Mouse (Mus musculus): ENCODE measurements around the gene Gm8297.
"Not testable (repeated sequence)": the region's sequence is repeated elsewhere in the genome, so short reads cannot be mapped to it uniquely, and the experiment has no call there.

DNA sequence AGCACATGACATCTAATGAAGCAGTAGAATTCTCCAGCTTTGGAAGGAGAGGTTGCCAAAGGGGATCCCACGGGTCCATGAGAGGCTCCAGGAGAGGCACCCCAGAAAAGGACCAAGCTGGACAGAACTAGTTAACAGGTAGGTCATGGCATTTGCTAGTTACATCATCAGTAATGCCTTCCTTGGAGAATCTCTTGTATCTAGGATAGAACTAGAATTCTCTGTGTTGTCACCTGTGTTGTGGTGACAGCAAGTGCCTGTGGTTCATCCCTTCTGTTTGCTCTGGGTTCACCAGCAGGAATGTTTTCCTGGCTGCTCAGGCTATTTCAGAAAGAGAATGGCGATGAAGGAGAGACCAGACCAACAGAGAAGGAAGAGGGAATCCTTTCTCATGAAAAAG, 31.9 kb downstream of the Gm8297 start, which contains the start of gene Gm3298:
- not testable (repeated sequence) for TF ChIP-seq CTCF, POLR2A (IDR thresholded peaks at IDR 0.05; ENCODE audit: extremely low read depth, insufficient read depth, low read length)

Measured in cortical plate, adult 2 months (tissue).